Mouse (Mus musculus): Measurements from ENCODE around the gene Aff1.

DNA sequence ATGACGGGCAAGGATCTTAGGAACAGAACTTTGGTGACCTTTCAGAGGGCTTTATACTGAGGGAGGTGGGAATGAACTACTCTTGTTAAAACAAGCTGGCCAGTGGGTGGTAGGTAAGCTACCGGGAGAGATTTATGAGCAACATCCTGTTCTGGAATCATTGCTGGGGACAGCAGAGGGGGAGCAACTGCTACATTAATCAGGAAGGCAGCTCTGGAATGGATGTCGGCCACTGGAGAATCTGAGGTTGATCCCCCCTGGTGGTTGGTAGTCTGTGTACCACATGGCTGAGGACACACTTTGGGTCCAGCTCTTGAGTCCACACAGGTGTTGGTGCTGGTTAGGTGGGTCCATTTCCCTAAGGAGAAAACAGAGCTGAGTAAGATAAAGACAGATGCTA, 38.6 kb downstream of the Aff1 start:
- TF ChIP-seq CTCF (IDR thresholded peaks at IDR 0.05; ENCODE audit: low read depth, low read length): no peak
- no peak for TF ChIP-seq POLR2A (IDR thresholded peaks at IDR 0.05; ENCODE audit: extremely low read depth, insufficient read depth, low read length)

Data from liver, adult 2 months (tissue).